Mouse (Mus musculus): ENCODE data around the gene Gp9. TPM values are rescaled to one million over a fixed set of nuclear protein-coding genes. Genes with fewer than 3 reads are reported as not detected.

Gp9 gene
- polyA plus RNA-seq, 1 experiment from 2014 or later = 1.4 TPM

GRCm38 (mm10) chr6:87740496-87740895 lies 37.4 kb upstream of the Gp9 start:
- Histone ChIP-seq H3K36me3 (no peaks in the 10 kb centered on the region), H3K4me3 (replicated peaks) (no peak overlapping the region), H3K9ac (no peak overlapping the region), H3K9me3 (no peaks in the 10 kb centered on the region), H3K27me3 (replicated peaks) (no peaks in the 10 kb centered on the region), H3K4me2 (replicated peaks) (no peak overlapping the region), H3K4me1 (replicated peaks) (no peaks in the 10 kb centered on the region; the same call in 1 of the 2 replicates), H3K27ac (no peak overlapping the region)
- no peak for ATAC-seq

- Histone ChIP-seq H3K27ac (no peak overlapping the region), H3K9ac (no peak overlapping the region), H3K4me2 (replicated peaks) (no peak overlapping the region), H3K27me3 (replicated peaks) (no peaks in the 10 kb centered on the region), H3K4me3 (replicated peaks) (no peak overlapping the region), H3K4me1 (replicated peaks) (peaks cover 6% of the 10 kb centered on the region; the same call in 1 of the 2 replicates), H3K36me3 (no peaks in the 10 kb centered on the region), H3K9me3 (no peaks in the 10 kb centered on the region)
- 84% methylated on average over 8 of the region's 8 CpGs for WGBS
- ATAC-seq = no peak
Observed at GRCm38 (mm10) chr6:87741978-87742377, 35.9 kb upstream of the Gp9 start.

- no peak overlapping the region for H3K27ac ChIP-seq
- ATAC-seq = no peak
- 79% methylated on average over 5 of the region's 5 CpGs for whole genome bisulfite sequencing
- H3K9ac ChIP-seq = no peak overlapping the region
- H3K4me2 ChIP-seq (replicated peaks) = no peak overlapping the region
- no peaks in the 10 kb centered on the region for H3K36me3 ChIP-seq
- no peaks in the 10 kb centered on the region for H3K27me3 ChIP-seq (replicated peaks)
- no peak overlapping the region for H3K4me3 ChIP-seq (replicated peaks)
- H3K9me3 ChIP-seq = no peaks in the 10 kb centered on the region
- peaks cover 8% of the 10 kb centered on the region; the same call in 1 of the 2 replicates for H3K4me1 ChIP-seq (replicated peaks)
Observed at GRCm38 (mm10) chr6:87742804-87743203, 35.1 kb upstream of the Gp9 start.

- 79% methylated on average over 5 of the region's 5 CpGs for WGBS
- H3K9ac ChIP-seq = no peak overlapping the region
- H3K4me2 ChIP-seq (replicated peaks) = no peak overlapping the region
- no peaks in the 10 kb centered on the region for H3K36me3 ChIP-seq
- H3K4me1 ChIP-seq (replicated peaks) = peaks cover 8% of the 10 kb centered on the region; the same call in 1 of the 2 replicates
- H3K27ac ChIP-seq = no peak overlapping the region
- no peak for ATAC-seq
- no peak overlapping the region for H3K4me3 ChIP-seq (replicated peaks)
- no peaks in the 10 kb centered on the region for H3K27me3 ChIP-seq (replicated peaks)
- no peaks in the 10 kb centered on the region for H3K9me3 ChIP-seq
Observed at GRCm38 (mm10) chr6:87743281-87743680, 34.6 kb upstream of the Gp9 start.

DNA sequence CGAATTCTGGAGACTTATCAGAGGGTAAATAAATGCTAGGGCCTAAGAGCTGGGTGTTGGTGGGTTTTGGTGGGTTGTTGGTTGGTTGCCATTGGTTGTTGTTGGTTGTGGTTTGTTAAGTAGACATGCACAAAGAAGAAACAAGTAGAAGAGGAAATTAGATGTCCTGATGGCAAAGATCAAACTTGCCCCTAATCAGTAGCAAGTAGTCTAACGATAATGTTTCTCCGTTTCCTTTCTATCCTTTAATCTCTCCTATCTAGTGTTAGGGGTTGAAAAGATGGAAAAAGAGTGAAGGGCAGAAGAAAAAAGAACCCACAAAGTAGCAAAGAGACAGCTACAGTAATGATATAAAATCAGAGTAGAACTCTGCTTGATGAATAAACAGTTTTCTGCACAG lies 33.2 kb upstream of the Gp9 start:
- H3K9ac ChIP-seq = no peak overlapping the region
- ATAC-seq = no peak
- WGBS = 86% methylated on average over 3 of the region's 3 CpGs
- H3K27ac ChIP-seq = no peak overlapping the region
- H3K36me3 ChIP-seq = no peaks in the 10 kb centered on the region
- no peak overlapping the region for H3K4me3 ChIP-seq (replicated peaks)
- H3K4me1 ChIP-seq (replicated peaks) = peaks cover 8% of the 10 kb centered on the region; the same call in 1 of the 2 replicates
- H3K9me3 ChIP-seq = no peaks in the 10 kb centered on the region
- H3K4me2 ChIP-seq (replicated peaks) = no peak overlapping the region
- no peaks in the 10 kb centered on the region for H3K27me3 ChIP-seq (replicated peaks)

DNA sequence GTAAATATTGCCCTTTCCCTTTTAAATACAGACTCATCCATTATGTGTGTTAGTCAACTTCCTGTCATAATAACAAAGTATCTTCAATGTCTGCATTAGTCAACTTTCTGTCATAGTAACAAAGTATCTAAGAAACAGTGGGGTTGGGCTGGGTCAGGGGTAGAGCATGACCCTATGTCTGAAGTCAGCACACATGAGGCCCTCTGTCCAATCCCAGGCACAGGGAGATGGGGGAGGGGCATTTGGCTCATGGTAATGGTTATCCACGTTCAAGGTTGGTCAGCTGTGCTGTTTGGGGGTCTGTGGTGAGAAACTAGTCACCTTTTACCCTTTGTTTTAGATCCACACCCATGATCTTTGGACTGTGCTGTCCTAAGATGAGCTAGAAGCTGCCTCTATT lies 32.6 kb upstream of the Gp9 start:
- Histone ChIP-seq H3K27ac (no peak overlapping the region), H3K4me1 (replicated peaks) (peaks cover 8% of the 10 kb centered on the region; the same call in 1 of the 2 replicates), H3K4me2 (replicated peaks) (no peak overlapping the region), H3K9ac (no peak overlapping the region), H3K4me3 (replicated peaks) (no peak overlapping the region), H3K27me3 (replicated peaks) (no peaks in the 10 kb centered on the region), H3K9me3 (no peaks in the 10 kb centered on the region), H3K36me3 (no peaks in the 10 kb centered on the region)
- no peak for ATAC-seq
- 32% methylated on average over 1 of the region's 1 CpGs for WGBS

DNA sequence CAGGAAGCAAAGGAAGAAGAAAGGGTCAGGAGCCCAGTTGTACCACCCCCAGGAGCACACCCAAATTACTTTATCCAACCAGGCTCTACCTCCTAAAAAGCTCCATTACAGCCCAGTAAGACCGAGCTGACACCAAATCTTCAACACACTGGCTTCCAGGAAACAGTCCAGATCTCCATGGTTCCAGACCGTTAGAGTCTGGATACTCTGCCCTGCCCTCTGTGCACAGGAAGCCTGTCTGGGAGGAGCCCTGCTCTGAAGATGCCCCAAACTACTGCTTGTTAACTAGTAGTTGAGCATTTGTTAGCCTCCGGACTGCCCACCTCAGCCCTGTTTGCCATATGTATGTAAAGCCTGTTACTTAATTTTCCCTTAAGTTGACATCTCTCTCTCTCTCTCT lies 31.8 kb upstream of the Gp9 start:
- Histone ChIP-seq H3K27ac (no peak overlapping the region), H3K36me3 (no peaks in the 10 kb centered on the region), H3K4me1 (replicated peaks) (peaks cover 8% of the 10 kb centered on the region; the same call in 1 of the 2 replicates)

GRCm38 (mm10) chr6:87746849-87747248 lies 31.0 kb upstream of the Gp9 start:
- Histone ChIP-seq H3K4me3 (replicated peaks) (no peak overlapping the region), H3K36me3 (no peaks in the 10 kb centered on the region), H3K4me2 (replicated peaks) (no peak overlapping the region), H3K27ac (no peak overlapping the region), H3K9me3 (no peaks in the 10 kb centered on the region), H3K27me3 (replicated peaks) (no peaks in the 10 kb centered on the region), H3K4me1 (replicated peaks) (peaks cover 8% of the 10 kb centered on the region; the same call in 1 of the 2 replicates), H3K9ac (no peak overlapping the region)
- peak; percentile 51; the same call in 1 of the 2 replicates for ATAC-seq
- WGBS = 56% methylated on average over 2 of the region's 2 CpGs

More for the DNA sequence above, 31.8 kb upstream of the Gp9 start:
- H3K27me3 ChIP-seq (replicated peaks) = no peaks in the 10 kb centered on the region
- ATAC-seq = no peak
- no peaks in the 10 kb centered on the region for H3K9me3 ChIP-seq
- no peak overlapping the region for H3K9ac ChIP-seq
- no peak overlapping the region for H3K4me3 ChIP-seq (replicated peaks)
- no peak overlapping the region for H3K4me2 ChIP-seq (replicated peaks)
- WGBS = 57% methylated on average over 3 of the region's 3 CpGs

DNA sequence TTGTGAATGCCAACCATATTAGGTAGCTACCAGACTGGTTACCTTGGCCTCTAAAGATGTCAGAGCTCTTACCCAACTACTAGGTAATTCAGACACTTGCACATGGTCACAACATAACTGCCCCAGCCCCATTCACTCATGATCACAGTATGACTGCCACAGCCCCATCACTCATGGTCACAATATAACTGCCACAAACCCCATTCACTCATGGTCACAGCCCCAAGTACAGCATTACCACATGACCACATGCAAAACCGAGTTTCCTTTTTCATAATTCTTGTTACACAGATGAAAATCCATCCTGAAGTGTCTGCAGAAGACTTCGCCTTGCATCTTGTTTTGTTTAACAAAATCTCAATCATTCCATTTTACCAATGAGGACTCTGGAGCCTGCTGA lies 29.8 kb upstream of the Gp9 start:
- H3K4me3 ChIP-seq (replicated peaks) = no peak overlapping the region
- H3K36me3 ChIP-seq = no peaks in the 10 kb centered on the region
- H3K27ac ChIP-seq = no peak overlapping the region
- H3K4me1 ChIP-seq (replicated peaks) = peaks cover 8% of the 10 kb centered on the region; the same call in 1 of the 2 replicates
- H3K27me3 ChIP-seq (replicated peaks) = no peaks in the 10 kb centered on the region; the same call in 1 of the 2 replicates
- H3K9me3 ChIP-seq = no peaks in the 10 kb centered on the region
- H3K4me2 ChIP-seq (replicated peaks) = no peak overlapping the region
- WGBS = 82% methylated on average over 2 of the region's 2 CpGs
- no peak for ATAC-seq
- no peak overlapping the region for H3K9ac ChIP-seq

GRCm38 (mm10) chr6:87748531-87748930 lies 29.3 kb upstream of the Gp9 start:
- WGBS = 79% methylated on average over 6 of the region's 6 CpGs
- H3K9ac ChIP-seq = no peak overlapping the region
- H3K4me3 ChIP-seq (replicated peaks) = no peak overlapping the region
- ATAC-seq = no peak
- H3K36me3 ChIP-seq = no peaks in the 10 kb centered on the region
- H3K27ac ChIP-seq = no peak overlapping the region
- H3K4me2 ChIP-seq (replicated peaks) = no peak overlapping the region
- H3K9me3 ChIP-seq = no peaks in the 10 kb centered on the region
- no peaks in the 10 kb centered on the region; the same call in 1 of the 2 replicates for H3K27me3 ChIP-seq (replicated peaks)
- H3K4me1 ChIP-seq (replicated peaks) = peaks cover 8% of the 10 kb centered on the region; the same call in 1 of the 2 replicates

GRCm38 (mm10) chr6:87750184-87750910 lies 27.5 kb upstream of the Gp9 start:
- WGBS = 87% methylated on average over 8 of the region's 8 CpGs
- Histone ChIP-seq H3K4me3 (replicated peaks) (no peak overlapping the region), H3K36me3 (no peaks in the 10 kb centered on the region), H3K4me1 (replicated peaks) (peaks cover 8% of the 10 kb centered on the region; the same call in 1 of the 2 replicates), H3K27ac (no peak overlapping the region), H3K27me3 (replicated peaks) (no peaks in the 10 kb centered on the region; the same call in 1 of the 2 replicates), H3K9ac (no peak overlapping the region), H3K9me3 (no peaks in the 10 kb centered on the region), H3K4me2 (replicated peaks) (no peak overlapping the region)
- ATAC-seq = no peak

- peaks cover 5% of the 10 kb centered on the region; the same call in 1 of the 2 replicates for H3K4me1 ChIP-seq (replicated peaks)
- no peaks in the 10 kb centered on the region; the same call in 1 of the 2 replicates for H3K27me3 ChIP-seq (replicated peaks)
- H3K9me3 ChIP-seq = no peaks in the 10 kb centered on the region
- 84% methylated on average over 6 of the region's 6 CpGs for WGBS
- H3K27ac ChIP-seq = no peak overlapping the region
- no peak for ATAC-seq
- no peaks in the 10 kb centered on the region for H3K36me3 ChIP-seq
- no peak overlapping the region for H3K4me2 ChIP-seq (replicated peaks)
- H3K9ac ChIP-seq = no peak overlapping the region
- H3K4me3 ChIP-seq (replicated peaks) = no peak overlapping the region
Observed at GRCm38 (mm10) chr6:87751574-87751973, 26.3 kb upstream of the Gp9 start.

- WGBS = 91% methylated on average over 4 of the region's 4 CpGs
- Histone ChIP-seq H3K36me3 (no peaks in the 10 kb centered on the region), H3K27me3 (replicated peaks) (no peaks in the 10 kb centered on the region; the same call in 1 of the 2 replicates), H3K4me1 (replicated peaks) (0 out of 2 replicates have a peak, but pooled peaks cover 3% of the 10 kb centered on the region), H3K9me3 (no peaks in the 10 kb centered on the region), H3K27ac (no peak overlapping the region), H3K4me2 (replicated peaks) (no peak overlapping the region), H3K9ac (no peak overlapping the region), H3K4me3 (replicated peaks) (no peak overlapping the region)
- ATAC-seq = no peak
Observed at GRCm38 (mm10) chr6:87755196-87755595, 22.7 kb upstream of the Gp9 start.

Data from intestine, embryonic 15.5 days (tissue).